Mouse (Mus musculus) skeletal muscle tissue, adult 2 months (tissue): ENCODE data around the gene Spaar.
A peak's percentile ranks its signal among the peaks of the same experiment; 100 is the strongest.

Source experiments
- DNase-seq: peaks from one replicate; pipeline ENCODE4 v3.0.0-alpha.2; 2012; ENCODE audit warnings: low read depth, low spot score

Spaar gene

DNA sequence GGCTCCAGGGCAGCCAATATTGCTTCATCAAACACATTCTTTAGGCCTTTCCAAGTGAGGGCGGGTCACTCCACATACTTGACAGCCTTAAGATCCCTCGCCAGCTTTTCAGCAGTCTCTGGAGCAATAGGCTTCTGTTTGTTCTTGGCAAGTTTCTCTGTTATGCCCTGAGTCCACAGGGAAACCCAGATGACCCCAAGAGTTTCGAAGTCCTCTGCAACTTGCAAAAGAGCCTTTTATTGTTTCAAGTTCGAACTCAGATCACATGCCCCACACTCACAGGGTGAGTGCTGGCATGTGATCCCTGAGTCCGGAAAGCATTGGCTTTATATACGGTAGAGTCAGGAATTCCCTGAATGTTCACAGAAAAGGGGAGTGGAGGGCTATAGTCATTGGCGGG, 69.1 kb downstream of the Spaar start:
- DNase-seq, result peak; percentile 18
